Mouse (Mus musculus): Measurements from ENCODE around the gene Slc44a5. TPM values are rescaled to one million over a fixed set of nuclear protein-coding genes. Genes with fewer than 3 reads are reported as not detected.

The Slc44a5 gene
- polyA plus RNA-seq, 1 experiment from 2014 or later = 0.56 TPM

DNA sequence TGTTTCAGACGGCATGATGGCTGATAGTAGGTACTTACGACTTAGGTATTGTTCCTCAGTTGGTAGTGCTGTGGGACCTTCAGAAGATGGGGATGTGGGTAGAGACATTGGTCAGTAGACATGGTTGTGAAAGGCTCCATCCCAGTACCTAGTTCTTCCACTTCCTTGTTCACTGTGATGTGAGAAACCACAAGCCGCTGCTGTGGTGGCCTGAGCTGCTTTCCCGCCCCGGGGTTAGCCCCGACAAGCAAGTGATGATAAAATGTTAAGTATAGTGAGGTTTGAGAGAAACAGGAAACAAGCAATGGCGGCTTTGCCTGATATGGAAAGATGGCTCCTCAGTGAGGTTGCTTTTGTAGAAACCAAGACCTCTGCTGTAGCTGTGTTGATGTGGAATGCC lies 209.8 kb downstream of the Slc44a5 start:
- H3K27ac ChIP-seq (ENCODE audit: low read length) = no peak overlapping the region
- no peaks in the 10 kb centered on the region for H3K36me3 ChIP-seq (ENCODE audit: control insufficient read depth, insufficient read depth)
- WGBS = 69% methylated on average over 7 of the region's 7 CpGs
- no peak overlapping the region for H3K4me3 ChIP-seq (ENCODE audit: low read length)
- H3K4me1 ChIP-seq (ENCODE audit: control insufficient read depth, insufficient read depth, low read length) = no peaks in the 10 kb centered on the region
- H3K9me3 ChIP-seq (replicated peaks; ENCODE audit: control insufficient read depth, low read length) = no peaks in the 10 kb centered on the region
- no peaks in the 10 kb centered on the region for H3K27me3 ChIP-seq (ENCODE audit: control insufficient read depth, insufficient read depth, low read length)
- ATAC-seq (replicated peaks; ENCODE audit: extremely low read depth, insufficient read depth, low FRiP score) = no peak
- H3K4me2 ChIP-seq (ENCODE audit: low read depth, low read length) = no peak overlapping the region
- H3K9ac ChIP-seq (ENCODE audit: low read length) = no peak overlapping the region

DNA sequence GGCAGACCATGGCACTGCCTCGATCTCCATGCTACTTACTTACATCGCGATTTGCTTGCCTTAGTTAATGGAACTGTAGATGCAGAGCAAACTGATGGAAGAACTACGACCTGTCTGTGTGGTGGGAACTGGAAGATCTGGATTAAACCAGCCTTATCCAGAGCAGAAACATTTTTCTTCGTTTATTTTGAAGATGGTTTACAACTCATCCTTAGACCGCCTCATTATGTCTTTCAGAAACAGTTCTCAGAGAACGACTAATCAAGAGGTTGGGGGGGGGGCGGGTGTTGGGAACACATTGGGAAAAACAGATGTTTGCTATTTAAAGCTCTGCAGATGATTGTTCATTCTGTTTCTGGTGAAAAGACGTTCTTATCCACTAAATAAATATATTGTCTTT lies 210.7 kb downstream of the Slc44a5 start:
- no peaks in the 10 kb centered on the region for H3K9me3 ChIP-seq (replicated peaks; ENCODE audit: control insufficient read depth, low read length)
- no peaks in the 10 kb centered on the region for H3K36me3 ChIP-seq (ENCODE audit: control insufficient read depth, insufficient read depth)
- no peak overlapping the region for H3K4me2 ChIP-seq (ENCODE audit: low read depth, low read length)
- no peak for ATAC-seq (replicated peaks; ENCODE audit: extremely low read depth, insufficient read depth, low FRiP score)
- WGBS = 71% methylated on average over 9 of the region's 9 CpGs
- H3K4me1 ChIP-seq (ENCODE audit: control insufficient read depth, insufficient read depth, low read length) = no peaks in the 10 kb centered on the region
- H3K27me3 ChIP-seq (ENCODE audit: control insufficient read depth, insufficient read depth, low read length) = no peaks in the 10 kb centered on the region
- no peak overlapping the region for H3K27ac ChIP-seq (ENCODE audit: low read length)
- no peak overlapping the region for H3K9ac ChIP-seq (ENCODE audit: low read length)
- H3K4me3 ChIP-seq (ENCODE audit: low read length) = no peak overlapping the region

DNA sequence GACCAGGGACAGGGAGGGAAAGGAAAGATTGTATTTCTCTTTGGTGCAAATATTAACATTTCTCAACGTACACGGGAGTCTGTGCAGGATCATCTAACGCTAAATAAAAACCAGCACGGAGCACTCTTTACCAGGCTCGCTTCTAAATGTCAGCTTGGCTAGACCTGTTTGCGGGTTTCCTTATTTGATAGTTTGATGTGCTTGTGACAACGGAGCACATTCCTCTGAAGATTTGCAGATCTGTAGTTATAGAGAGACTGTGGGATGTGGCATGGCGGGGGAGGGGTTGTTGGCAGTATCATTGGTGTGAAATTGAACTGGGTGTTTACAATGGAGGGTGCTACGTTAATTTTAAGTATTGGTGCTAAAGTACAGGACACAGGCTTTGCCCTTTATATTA lies 215.4 kb downstream of the Slc44a5 start:
- Histone ChIP-seq H3K4me3 (ENCODE audit: low read length) (no peak overlapping the region), H3K9me3 (replicated peaks; ENCODE audit: control insufficient read depth, low read length) (no peaks in the 10 kb centered on the region), H3K27ac (ENCODE audit: low read length) (no peak overlapping the region), H3K36me3 (ENCODE audit: control insufficient read depth, insufficient read depth) (no peaks in the 10 kb centered on the region), H3K4me1 (ENCODE audit: control insufficient read depth, insufficient read depth, low read length) (no peaks in the 10 kb centered on the region; the same call in 1 of the 2 replicates), H3K9ac (ENCODE audit: low read length) (no peak overlapping the region), H3K4me2 (ENCODE audit: low read depth, low read length) (no peak overlapping the region), H3K27me3 (ENCODE audit: control insufficient read depth, insufficient read depth, low read length) (no peaks in the 10 kb centered on the region)
- ATAC-seq (replicated peaks; ENCODE audit: extremely low read depth, insufficient read depth, low FRiP score) = no peak
- 63% methylated on average over 9 of the region's 9 CpGs for WGBS

DNA sequence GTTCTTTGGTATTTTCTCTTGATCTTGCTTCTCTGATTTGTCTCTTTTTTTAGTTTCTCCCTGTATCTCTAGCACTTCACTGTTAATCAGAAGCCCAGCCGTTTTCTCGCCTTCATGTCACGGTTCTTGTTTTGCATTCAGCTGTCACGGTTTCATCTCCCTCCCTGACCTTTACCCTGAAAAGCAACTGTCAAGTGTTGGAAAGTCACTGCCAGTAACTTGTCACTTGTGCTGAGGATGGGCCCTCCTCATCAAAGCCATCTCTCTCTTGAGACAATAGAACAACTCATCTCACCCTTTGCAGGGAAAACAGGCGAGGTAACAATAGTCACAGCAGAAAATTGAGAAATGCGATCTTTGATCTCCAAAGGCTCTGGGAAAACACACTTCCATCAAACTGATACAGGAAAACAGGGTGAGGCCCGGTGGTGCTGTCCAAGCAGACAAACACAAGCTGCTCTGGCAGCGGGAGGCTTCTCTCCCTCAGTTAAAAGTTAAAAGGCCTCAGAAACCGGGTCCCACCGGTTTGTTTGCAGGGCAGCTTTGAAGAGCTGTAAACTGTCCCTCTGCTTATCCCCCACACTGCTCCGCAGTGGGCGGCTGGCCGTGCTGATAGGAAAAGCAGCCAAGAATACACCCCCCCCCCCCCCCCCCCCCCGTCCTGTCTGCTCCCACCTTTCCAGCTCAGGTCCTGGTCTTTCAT lies 219.2 kb downstream of the Slc44a5 start:
- Histone ChIP-seq H3K27ac (ENCODE audit: low read length) (no peak overlapping the region), H3K4me1 (ENCODE audit: control insufficient read depth, insufficient read depth, low read length) (no peaks in the 10 kb centered on the region; the same call in 1 of the 2 replicates), H3K4me3 (ENCODE audit: low read length) (no peak overlapping the region), H3K9ac (ENCODE audit: low read length) (no peak overlapping the region), H3K9me3 (replicated peaks; ENCODE audit: control insufficient read depth, low read length) (no peaks in the 10 kb centered on the region), H3K36me3 (ENCODE audit: control insufficient read depth, insufficient read depth) (no peaks in the 10 kb centered on the region), H3K27me3 (ENCODE audit: control insufficient read depth, insufficient read depth, low read length) (no peaks in the 10 kb centered on the region), H3K4me2 (ENCODE audit: low read depth, low read length) (no peak overlapping the region)
- ATAC-seq (replicated peaks; ENCODE audit: extremely low read depth, insufficient read depth, low FRiP score) = no peak
- WGBS = 15% methylated on average over 13 of the region's 14 CpGs

DNA sequence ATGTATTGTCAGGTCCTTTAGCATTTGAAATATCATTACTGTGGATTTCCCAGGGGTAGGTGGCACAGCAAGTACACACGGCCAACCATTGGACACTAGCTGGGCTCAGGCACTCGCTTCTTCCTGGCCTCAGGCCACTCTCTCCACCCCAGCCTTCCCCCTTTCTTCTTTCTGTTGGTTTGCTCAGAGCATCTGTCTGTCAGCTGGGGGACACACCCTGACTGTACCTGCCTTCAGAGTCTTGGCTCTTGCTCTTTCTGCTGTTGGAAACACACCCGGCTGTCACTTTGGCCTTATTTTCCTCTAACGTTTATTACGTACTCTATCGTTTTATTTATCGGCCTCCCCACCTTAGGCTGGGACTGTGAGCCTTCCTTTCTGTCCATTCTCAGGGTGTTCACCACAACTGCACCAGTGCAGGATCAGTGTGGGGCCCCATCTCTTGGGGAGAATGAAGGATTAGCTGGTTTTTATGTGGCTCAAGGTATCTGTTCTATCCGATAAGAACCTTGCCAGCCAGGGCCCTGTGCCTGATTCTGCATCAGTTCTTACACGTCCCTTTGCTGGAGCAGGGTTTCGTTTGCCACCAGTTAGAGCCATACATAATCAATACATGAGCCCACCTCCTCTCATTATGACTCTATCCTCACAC lies 220.1 kb downstream of the Slc44a5 start:
- no peak overlapping the region for H3K4me2 ChIP-seq (ENCODE audit: low read depth, low read length)
- ATAC-seq (replicated peaks; ENCODE audit: extremely low read depth, insufficient read depth, low FRiP score) = no peak
- no peaks in the 10 kb centered on the region for H3K9me3 ChIP-seq (replicated peaks; ENCODE audit: control insufficient read depth, low read length)
- no peaks in the 10 kb centered on the region for H3K27me3 ChIP-seq (ENCODE audit: control insufficient read depth, insufficient read depth, low read length)
- no peak overlapping the region for H3K9ac ChIP-seq (ENCODE audit: low read length)
- no peak overlapping the region for H3K4me3 ChIP-seq (ENCODE audit: low read length)
- H3K4me1 ChIP-seq (ENCODE audit: control insufficient read depth, insufficient read depth, low read length) = no peaks in the 10 kb centered on the region; the same call in 1 of the 2 replicates
- no peaks in the 10 kb centered on the region for H3K36me3 ChIP-seq (ENCODE audit: control insufficient read depth, insufficient read depth)
- WGBS = 68% methylated on average over 10 of the region's 10 CpGs
- H3K27ac ChIP-seq (ENCODE audit: low read length) = no peak overlapping the region

DNA sequence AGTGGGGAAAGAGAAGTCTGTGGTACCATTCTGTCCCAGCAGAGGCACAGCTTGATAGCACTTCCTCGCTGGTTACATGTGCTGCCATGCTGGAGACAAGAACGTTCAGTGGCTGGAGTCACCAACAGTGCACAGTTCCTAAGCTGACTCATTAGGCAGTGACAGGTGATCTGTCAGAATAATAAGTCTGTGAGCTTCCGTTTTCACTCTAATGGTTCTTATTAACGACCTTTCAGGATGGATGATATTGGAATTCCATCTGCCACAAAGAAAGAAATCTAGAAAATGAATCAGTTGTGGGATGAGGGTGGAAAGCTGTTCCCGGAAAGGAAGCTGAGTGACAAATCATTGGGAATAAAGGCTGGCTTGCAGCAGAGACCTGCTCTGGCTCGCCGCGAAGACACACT lies 227.2 kb downstream of the Slc44a5 start:
- no peak overlapping the region for H3K4me3 ChIP-seq (ENCODE audit: low read length)
- no peaks in the 10 kb centered on the region for H3K9me3 ChIP-seq (replicated peaks; ENCODE audit: control insufficient read depth, low read length)
- WGBS = 68% methylated on average over 8 of the region's 8 CpGs
- no peaks in the 10 kb centered on the region for H3K36me3 ChIP-seq (ENCODE audit: control insufficient read depth, insufficient read depth)
- ATAC-seq (replicated peaks; ENCODE audit: extremely low read depth, insufficient read depth, low FRiP score) = no peak
- no peak overlapping the region for H3K27ac ChIP-seq (ENCODE audit: low read length)
- no peak overlapping the region for H3K9ac ChIP-seq (ENCODE audit: low read length)
- H3K27me3 ChIP-seq (ENCODE audit: control insufficient read depth, insufficient read depth, low read length) = no peaks in the 10 kb centered on the region
- H3K4me1 ChIP-seq (ENCODE audit: control insufficient read depth, insufficient read depth, low read length) = no peaks in the 10 kb centered on the region
- no peak overlapping the region for H3K4me2 ChIP-seq (ENCODE audit: low read depth, low read length)

DNA sequence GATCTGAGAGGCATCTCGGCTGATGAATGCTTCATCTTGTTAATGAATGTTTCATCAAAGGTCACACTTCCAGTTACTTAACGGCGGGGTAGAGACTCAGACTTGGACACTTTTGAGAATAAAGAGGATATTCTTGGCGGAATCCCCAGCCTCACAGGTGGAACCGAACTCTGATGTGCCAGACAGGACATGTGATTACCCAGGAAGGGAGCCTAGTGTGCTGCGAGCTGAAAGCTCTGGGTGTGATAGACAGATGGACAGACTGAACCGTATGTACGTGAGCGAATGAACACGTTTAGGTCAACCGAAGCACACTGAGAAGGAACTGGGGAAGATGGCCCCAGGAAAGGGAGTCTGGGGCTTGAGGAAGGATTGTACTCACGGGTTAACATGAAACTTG lies 228.6 kb downstream of the Slc44a5 start:
- no peaks in the 10 kb centered on the region for H3K4me1 ChIP-seq (ENCODE audit: control insufficient read depth, insufficient read depth, low read length)
- H3K4me3 ChIP-seq (ENCODE audit: low read length) = no peak overlapping the region
- no peak overlapping the region for H3K9ac ChIP-seq (ENCODE audit: low read length)
- no peak overlapping the region for H3K27ac ChIP-seq (ENCODE audit: low read length)
- WGBS = 77% methylated on average over 12 of the region's 12 CpGs
- H3K27me3 ChIP-seq (ENCODE audit: control insufficient read depth, insufficient read depth, low read length) = no peaks in the 10 kb centered on the region
- no peaks in the 10 kb centered on the region for H3K9me3 ChIP-seq (replicated peaks; ENCODE audit: control insufficient read depth, low read length)
- ATAC-seq (replicated peaks; ENCODE audit: extremely low read depth, insufficient read depth, low FRiP score) = no peak
- H3K4me2 ChIP-seq (ENCODE audit: low read depth, low read length) = no peak overlapping the region
- no peaks in the 10 kb centered on the region for H3K36me3 ChIP-seq (ENCODE audit: control insufficient read depth, insufficient read depth)

DNA sequence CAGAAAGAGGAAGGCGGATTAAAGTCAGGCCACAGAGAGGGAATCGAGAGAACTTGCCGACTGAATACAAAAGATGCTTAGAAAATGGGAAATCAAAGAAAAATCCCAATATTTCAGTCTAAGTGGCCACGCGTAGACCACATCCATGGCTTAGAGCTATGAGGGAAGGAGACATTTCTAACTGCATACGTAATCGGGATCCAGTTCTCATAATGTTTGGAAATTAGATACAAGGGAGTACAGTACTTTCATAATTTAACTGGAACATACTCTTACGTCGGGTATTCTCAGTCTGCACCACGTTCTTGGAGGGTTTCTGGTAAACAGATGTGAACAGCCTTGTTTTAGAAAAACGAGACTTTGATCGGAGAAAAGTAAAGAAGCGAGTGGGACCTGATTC lies 229.1 kb downstream of the Slc44a5 start:
- WGBS = 86% methylated on average over 13 of the region's 13 CpGs

DNA sequence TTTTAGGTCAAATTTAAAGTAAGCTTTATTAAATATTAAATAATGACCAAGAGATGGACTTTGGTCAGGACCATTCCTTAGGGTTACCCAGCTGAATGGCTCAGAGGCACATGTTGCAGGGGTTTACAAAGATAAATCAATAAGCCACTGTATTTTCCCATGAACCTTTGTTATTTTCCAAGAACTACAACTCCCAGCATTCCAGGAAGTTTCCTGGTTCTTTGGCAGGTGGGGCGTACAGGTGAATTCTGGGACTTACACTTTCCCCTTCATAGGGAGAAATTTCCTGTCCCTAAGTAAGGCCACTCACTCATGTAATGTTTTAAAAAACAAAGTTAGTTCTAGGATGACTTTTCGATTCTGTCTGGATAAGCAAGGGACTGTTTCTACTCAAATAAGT lies 235.2 kb downstream of the Slc44a5 start:
- no peak for ATAC-seq (replicated peaks; ENCODE audit: extremely low read depth, insufficient read depth, low FRiP score)
- Histone ChIP-seq H3K4me3 (ENCODE audit: low read length) (no peak overlapping the region), H3K36me3 (ENCODE audit: control insufficient read depth, insufficient read depth) (no peaks in the 10 kb centered on the region), H3K27ac (ENCODE audit: low read length) (no peak overlapping the region), H3K4me1 (ENCODE audit: control insufficient read depth, insufficient read depth, low read length) (no peaks in the 10 kb centered on the region), H3K4me2 (ENCODE audit: low read depth, low read length) (no peak overlapping the region), H3K9ac (ENCODE audit: low read length) (no peak overlapping the region), H3K9me3 (replicated peaks; ENCODE audit: control insufficient read depth, low read length) (no peaks in the 10 kb centered on the region), H3K27me3 (ENCODE audit: control insufficient read depth, insufficient read depth, low read length) (no peaks in the 10 kb centered on the region)
- WGBS = 93% methylated on average over 2 of the region's 2 CpGs

More for the DNA sequence above, 229.1 kb downstream of the Slc44a5 start:
- no peak for ATAC-seq (replicated peaks; ENCODE audit: extremely low read depth, insufficient read depth, low FRiP score)
- no peak overlapping the region for H3K4me3 ChIP-seq (ENCODE audit: low read length)
- H3K9ac ChIP-seq (ENCODE audit: low read length) = no peak overlapping the region
- H3K36me3 ChIP-seq (ENCODE audit: control insufficient read depth, insufficient read depth) = no peaks in the 10 kb centered on the region
- H3K9me3 ChIP-seq (replicated peaks; ENCODE audit: control insufficient read depth, low read length) = no peaks in the 10 kb centered on the region
- H3K4me2 ChIP-seq (ENCODE audit: low read depth, low read length) = no peak overlapping the region
- H3K4me1 ChIP-seq (ENCODE audit: control insufficient read depth, insufficient read depth, low read length) = no peaks in the 10 kb centered on the region
- no peak overlapping the region for H3K27ac ChIP-seq (ENCODE audit: low read length)
- H3K27me3 ChIP-seq (ENCODE audit: control insufficient read depth, insufficient read depth, low read length) = no peaks in the 10 kb centered on the region
